Mouse (Mus musculus): ENCODE results near the gene Ampd1. TPM values are rescaled to one million over a fixed set of nuclear protein-coding genes. Genes with fewer than 3 reads are reported as not detected.

Gene Ampd1
- polyA plus RNA-seq, 1 experiment: not detected

DNA sequence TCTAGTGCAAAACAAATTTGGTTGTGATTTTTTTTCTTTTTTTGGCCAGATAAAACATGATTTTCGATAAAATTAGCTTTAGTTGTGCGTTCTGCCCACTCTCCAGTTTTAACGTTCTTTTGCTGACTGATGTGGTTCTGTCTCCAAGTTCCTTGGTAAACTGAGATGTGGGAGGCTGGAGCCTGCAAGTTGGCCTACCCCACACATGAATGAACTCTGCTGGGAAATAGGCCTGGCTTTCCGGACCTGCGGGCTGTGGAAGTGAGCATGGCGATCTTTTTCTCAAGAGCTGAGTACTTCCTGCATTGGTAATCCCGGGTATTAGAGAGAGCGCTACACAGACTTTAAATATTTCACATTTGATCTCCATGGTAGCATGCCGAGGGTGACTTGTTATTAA is 2.1 kb downstream of the Ampd1 start:
- H3K4me1 ChIP-seq (ENCODE audit: control insufficient read depth, insufficient read depth, low read length): no peaks in the 10 kb centered on the region
- TF ChIP-seq POLR2A (IDR thresholded peaks at IDR 0.05; ENCODE audit: low read depth, low read length) (no peak), CTCF (IDR thresholded peaks at IDR 0.05; ENCODE audit: borderline replicate concordance, insufficient read depth, low read length) (no peak)
- no peak overlapping the region for H3K4me3 ChIP-seq (ENCODE audit: insufficient read depth, low read length)
- H3K27ac ChIP-seq (ENCODE audit: insufficient read depth, low read length): no peak overlapping the region

DNA sequence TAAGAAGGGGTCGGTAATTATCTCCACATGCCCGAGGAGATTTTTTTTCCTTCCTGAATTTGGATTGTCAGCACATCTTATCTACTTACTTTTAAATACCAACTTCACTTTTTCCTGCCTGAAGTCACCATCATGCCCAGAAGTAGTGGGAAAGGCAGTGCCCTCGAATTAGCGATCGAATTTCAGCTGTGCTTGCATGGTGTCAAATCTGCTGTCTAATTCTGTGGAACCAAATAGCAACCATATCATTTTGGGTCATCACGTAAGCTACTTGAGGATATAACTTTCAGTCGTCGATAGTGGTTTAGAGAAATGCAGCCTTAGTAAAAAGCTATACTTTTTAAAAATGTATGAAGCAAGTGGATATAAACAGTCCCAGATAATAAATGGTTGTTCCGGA is 2.7 kb downstream of the Ampd1 start:
- no peak overlapping the region for H3K27ac ChIP-seq (ENCODE audit: insufficient read depth, low read length)
- H3K4me1 ChIP-seq (ENCODE audit: control insufficient read depth, insufficient read depth, low read length): no peaks in the 10 kb centered on the region
- TF ChIP-seq POLR2A (IDR thresholded peaks at IDR 0.05; ENCODE audit: low read depth, low read length): no peak
- no peak for TF ChIP-seq CTCF (IDR thresholded peaks at IDR 0.05; ENCODE audit: borderline replicate concordance, insufficient read depth, low read length)
- H3K4me3 ChIP-seq (ENCODE audit: insufficient read depth, low read length): no peak overlapping the region

- Histone ChIP-seq H3K4me1 (ENCODE audit: control insufficient read depth, insufficient read depth, low read length) (no peaks in the 10 kb centered on the region), H3K4me3 (ENCODE audit: insufficient read depth, low read length) (no peak overlapping the region), H3K27ac (ENCODE audit: insufficient read depth, low read length) (no peak overlapping the region)
- TF ChIP-seq POLR2A (IDR thresholded peaks at IDR 0.05; ENCODE audit: low read depth, low read length) (no peak), CTCF (IDR thresholded peaks at IDR 0.05; ENCODE audit: borderline replicate concordance, insufficient read depth, low read length) (no peak)
Measured at GRCm38 (mm10) chr3:103079301-103079700, 5.5 kb downstream of the Ampd1 start.

DNA sequence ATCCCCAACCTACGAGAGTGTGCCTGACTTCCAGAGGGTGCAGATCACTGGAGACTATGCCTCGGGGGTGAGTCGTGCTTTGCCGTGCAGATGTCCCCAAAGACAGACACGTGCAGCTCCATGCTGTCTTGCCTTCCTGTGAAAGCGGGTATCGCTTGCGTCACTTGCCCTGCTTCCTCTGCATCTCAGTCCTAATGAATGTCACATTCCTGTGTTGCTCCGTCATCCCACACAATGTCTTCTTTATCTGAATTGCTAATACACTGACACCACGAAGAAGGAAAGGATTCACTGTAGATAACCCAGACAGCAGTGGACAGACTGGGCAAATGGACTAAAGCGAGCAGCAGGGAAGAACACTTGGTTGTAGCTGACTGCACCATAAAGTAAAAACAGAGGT is 7.2 kb downstream of the Ampd1 start:
- Histone ChIP-seq H3K27ac (ENCODE audit: insufficient read depth, low read length) (no peak overlapping the region), H3K4me3 (ENCODE audit: insufficient read depth, low read length) (no peak overlapping the region), H3K4me1 (ENCODE audit: control insufficient read depth, insufficient read depth, low read length) (no peaks in the 10 kb centered on the region)
- TF ChIP-seq POLR2A (IDR thresholded peaks at IDR 0.05; ENCODE audit: low read depth, low read length): no peak
- no peak for TF ChIP-seq CTCF (IDR thresholded peaks at IDR 0.05; ENCODE audit: borderline replicate concordance, insufficient read depth, low read length)

- TF ChIP-seq CTCF (IDR thresholded peaks at IDR 0.05; ENCODE audit: borderline replicate concordance, insufficient read depth, low read length): no peak
- no peak for TF ChIP-seq POLR2A (IDR thresholded peaks at IDR 0.05; ENCODE audit: low read depth, low read length)
- Histone ChIP-seq H3K27ac (ENCODE audit: insufficient read depth, low read length) (no peak overlapping the region), H3K4me3 (ENCODE audit: insufficient read depth, low read length) (no peak overlapping the region), H3K4me1 (ENCODE audit: control insufficient read depth, insufficient read depth, low read length) (no peaks in the 10 kb centered on the region)
Measured at GRCm38 (mm10) chr3:103081861-103082453, 8.1 kb downstream of the Ampd1 start.

DNA sequence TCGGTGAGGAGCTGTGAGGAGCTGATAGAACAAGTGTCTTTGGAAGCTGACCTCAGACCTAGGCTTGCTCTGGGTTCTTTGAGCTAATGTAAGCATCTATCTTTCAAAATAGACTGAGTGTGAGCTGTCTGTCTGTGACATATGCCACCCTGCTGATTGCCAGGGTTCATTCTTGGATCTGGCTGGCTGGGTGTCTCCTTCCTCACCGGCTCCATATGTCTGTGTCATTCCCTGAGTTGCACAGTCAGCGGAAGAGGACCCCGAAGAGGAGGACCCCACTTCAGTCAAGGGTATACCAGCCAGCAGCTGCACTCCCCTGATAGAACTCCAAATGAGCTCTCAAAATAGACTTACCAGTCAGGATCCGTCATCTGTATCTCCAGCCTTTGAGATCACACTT is 8.9 kb downstream of the Ampd1 start:
- Histone ChIP-seq H3K4me1 (ENCODE audit: control insufficient read depth, insufficient read depth, low read length) (no peaks in the 10 kb centered on the region), H3K4me3 (ENCODE audit: insufficient read depth, low read length) (no peak overlapping the region), H3K27ac (ENCODE audit: insufficient read depth, low read length) (no peak overlapping the region)
- no peak for TF ChIP-seq POLR2A (IDR thresholded peaks at IDR 0.05; ENCODE audit: low read depth, low read length)
- no peak for TF ChIP-seq CTCF (IDR thresholded peaks at IDR 0.05; ENCODE audit: borderline replicate concordance, insufficient read depth, low read length)

- Histone ChIP-seq H3K4me3 (ENCODE audit: insufficient read depth, low read length) (no peak overlapping the region), H3K4me1 (ENCODE audit: control insufficient read depth, insufficient read depth, low read length) (no peaks in the 10 kb centered on the region), H3K27ac (ENCODE audit: insufficient read depth, low read length) (no peak overlapping the region)
- TF ChIP-seq POLR2A (IDR thresholded peaks at IDR 0.05; ENCODE audit: low read depth, low read length) (no peak), CTCF (IDR thresholded peaks at IDR 0.05; ENCODE audit: borderline replicate concordance, insufficient read depth, low read length) (no peak)
Measured at GRCm38 (mm10) chr3:103085986-103086385, 12.2 kb downstream of the Ampd1 start.

DNA sequence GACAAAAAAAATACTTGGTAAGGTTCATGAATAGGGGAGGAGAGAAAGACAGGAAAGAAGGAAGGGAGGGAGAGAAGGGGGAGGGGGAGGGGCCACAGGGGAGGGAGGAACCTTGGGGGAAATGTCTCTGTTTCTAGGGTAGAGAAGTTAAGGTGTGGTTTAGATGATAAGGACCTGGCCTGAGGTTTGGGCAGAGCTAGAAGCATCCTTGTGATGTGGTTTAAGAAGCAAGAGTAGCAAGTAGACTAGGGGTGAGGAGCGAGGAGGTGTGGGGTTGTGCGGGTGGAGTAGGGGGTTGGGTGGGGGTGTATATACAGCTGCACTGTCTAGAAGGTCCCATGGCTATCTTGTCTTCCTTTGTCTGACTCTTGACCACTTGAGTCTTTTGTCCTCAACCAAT is 17.9 kb downstream of the Ampd1 start:
- no peak overlapping the region for H3K4me3 ChIP-seq (ENCODE audit: insufficient read depth, low read length)
- TF ChIP-seq POLR2A (IDR thresholded peaks at IDR 0.05; ENCODE audit: low read depth, low read length) (no peak), CTCF (IDR thresholded peaks at IDR 0.05; ENCODE audit: borderline replicate concordance, insufficient read depth, low read length) (no peak)

DNA sequence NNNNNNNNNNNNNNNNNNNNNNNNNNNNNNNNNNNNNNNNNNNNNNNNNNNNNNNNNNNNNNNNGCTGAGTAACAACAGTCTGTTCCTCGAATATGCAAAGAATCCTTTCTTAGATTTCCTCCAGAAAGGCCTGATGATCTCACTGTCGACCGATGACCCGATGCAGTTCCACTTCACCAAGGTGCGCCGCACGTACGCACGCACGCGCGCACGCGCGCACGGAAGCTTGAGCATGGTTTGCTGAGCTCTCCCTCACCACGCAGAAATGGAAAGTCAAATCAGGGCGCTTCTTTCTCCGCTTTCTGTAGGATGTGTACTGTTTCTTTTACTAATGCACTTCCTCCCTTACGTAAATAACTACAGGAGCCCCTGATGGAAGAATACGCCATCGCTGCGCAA is 24.8 kb downstream of the Ampd1 start:
- Histone ChIP-seq H3K27ac (ENCODE audit: insufficient read depth, low read length) (no peak overlapping the region), H3K4me1 (ENCODE audit: control insufficient read depth, insufficient read depth, low read length) (no peaks in the 10 kb centered on the region), H3K4me3 (ENCODE audit: insufficient read depth, low read length) (no peak overlapping the region)
- TF ChIP-seq POLR2A (IDR thresholded peaks at IDR 0.05; ENCODE audit: low read depth, low read length) (no peak), CTCF (IDR thresholded peaks at IDR 0.05; ENCODE audit: borderline replicate concordance, insufficient read depth, low read length) (no peak)

More for the DNA sequence above, 17.9 kb downstream of the Ampd1 start:
- Histone ChIP-seq H3K4me1 (ENCODE audit: control insufficient read depth, insufficient read depth, low read length) (no peaks in the 10 kb centered on the region), H3K27ac (ENCODE audit: insufficient read depth, low read length) (no peak overlapping the region)

DNA sequence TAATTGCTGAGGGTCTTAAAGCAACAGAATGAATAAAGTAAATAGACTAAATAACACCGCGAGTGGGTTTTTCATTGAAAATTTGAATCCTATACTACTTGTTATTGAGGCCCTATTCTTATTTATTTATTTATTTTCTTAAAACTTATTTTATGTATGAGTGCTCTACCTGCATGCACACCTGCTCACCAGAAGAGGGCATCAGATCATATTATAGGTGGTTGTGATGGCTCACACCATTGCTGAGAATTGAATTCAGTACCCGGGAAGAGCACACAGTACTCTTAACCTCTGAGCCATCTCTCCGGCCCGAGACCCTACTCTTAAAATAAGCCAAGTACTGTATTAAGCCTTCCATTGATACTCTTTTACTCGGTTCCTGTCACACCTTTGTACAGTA is 25.9 kb downstream of the Ampd1 start:
- Histone ChIP-seq H3K4me1 (ENCODE audit: control insufficient read depth, insufficient read depth, low read length) (no peaks in the 10 kb centered on the region), H3K27ac (ENCODE audit: insufficient read depth, low read length) (no peak overlapping the region), H3K4me3 (ENCODE audit: insufficient read depth, low read length) (no peak overlapping the region)
- no peak for TF ChIP-seq POLR2A (IDR thresholded peaks at IDR 0.05; ENCODE audit: low read depth, low read length)
- TF ChIP-seq CTCF (IDR thresholded peaks at IDR 0.05; ENCODE audit: borderline replicate concordance, insufficient read depth, low read length): no peak

GRCm38 (mm10) chr3:103100735-103101134 is 26.9 kb downstream of the Ampd1 start:
- H3K4me3 ChIP-seq (ENCODE audit: insufficient read depth, low read length): no peak overlapping the region
- H3K4me1 ChIP-seq (ENCODE audit: control insufficient read depth, insufficient read depth, low read length): no peaks in the 10 kb centered on the region
- TF ChIP-seq CTCF (IDR thresholded peaks at IDR 0.05; ENCODE audit: borderline replicate concordance, insufficient read depth, low read length): no peak
- TF ChIP-seq POLR2A (IDR thresholded peaks at IDR 0.05; ENCODE audit: low read depth, low read length): no peak
- H3K27ac ChIP-seq (ENCODE audit: insufficient read depth, low read length): no peak overlapping the region
